ENCODE assay signal across 8 mouse cellular contexts in genomic region chr3:32509496-32510374, GRCm38 (mm10). TPM values are rescaled to one million over a fixed set of nuclear protein-coding genes. Genes with fewer than 3 reads are reported as not detected.
DNase-seq lines count a peak whose midpoint lies in the region; ATAC-seq and TF ChIP-seq lines count a peak whose summit lies in the region.

TSS of gene Zfp639 (plus strand) at chr3:32510259.

- peaks cover 9% of the 10 kb centered on the region; the same call in 1 of the 2 replicates for H3K4me1 ChIP-seq in kidney, postnatal 0 days (replicated peaks; ENCODE audit: insufficient read depth, low read length)
- peaks cover 25% of the 10 kb centered on the region for H3K4me1 ChIP-seq in limb, embryonic 13.5 days
- peaks cover 12% of the 10 kb centered on the region for H3K4me1 ChIP-seq in olfactory bulb, adult 2 months (ENCODE audit: control insufficient read depth, insufficient read depth, low read length)

- intact Hi-C loops in heart, postnatal 25 days (cut with DNase I) = loop anchor here (2.0 to 5.0 kb wide), 4 partner anchors 37 to 188 kb away; partner anchors contain the start of gene Pik3ca

- 8% methylated on average over 24 of the region's 24 CpGs for WGBS in kidney, postnatal 0 days
- WGBS in limb, embryonic 13.5 days = 8% methylated on average over 24 of the region's 24 CpGs
- WGBS in olfactory bulb, adult 2 months = 9% methylated on average over 24 of the region's 24 CpGs

- peak within 1 kb of the TSS; percentile 93 for H3K27ac ChIP-seq in kidney, postnatal 0 days
- H3K27ac ChIP-seq in limb, embryonic 13.5 days = peak within 1 kb of the TSS; percentile 44; the same call in 1 of the 2 replicates
- peak within 1 kb of the TSS; percentile 59 for H3K27ac ChIP-seq in olfactory bulb, adult 2 months (ENCODE audit: insufficient read depth, low read depth, low read length)

- peak; percentile 54 for DNase-seq in kidney, postnatal 0 days (ENCODE audit: low spot score)
- DNase-seq in kidney, postnatal 10 days = no peak
- peak; percentile 39 for DNase-seq in NIH3T3 (ENCODE audit: low read depth)
- no peak for DNase-seq in heart, postnatal 25 days (ENCODE audit: low spot score)
- no peak for DNase-seq in B cell, adult 2 months

- H3K36me3 ChIP-seq in kidney, postnatal 0 days (ENCODE audit: insufficient read depth, low read length) = no peaks in the 10 kb centered on the region
- peaks cover 8% of the 10 kb centered on the region for H3K36me3 ChIP-seq in limb, embryonic 13.5 days

- TF ChIP-seq CTCF in kidney, postnatal 0 days (IDR thresholded peaks at IDR 0.05; ENCODE audit: low read depth) = no peak
- TF ChIP-seq CTCF in olfactory bulb, adult 2 months (IDR thresholded peaks at IDR 0.05; ENCODE audit: insufficient read depth, low read depth, low read length) = no peak

- TF ChIP-seq POLR2A in olfactory bulb, adult 2 months (IDR thresholded peaks at IDR 0.05; ENCODE audit: insufficient read depth, low read depth, low read length) = no peak

- H3K27me3 ChIP-seq in kidney, postnatal 0 days (ENCODE audit: insufficient read depth, low read length) = no peaks in the 10 kb centered on the region
- no peaks in the 10 kb centered on the region for H3K27me3 ChIP-seq in limb, embryonic 13.5 days

- peak within 1 kb of the TSS; percentile 83 for H3K4me3 ChIP-seq in kidney, postnatal 0 days (replicated peaks; ENCODE audit: low read depth, low read length)
- H3K4me3 ChIP-seq in limb, embryonic 13.5 days = peak within 1 kb of the TSS; percentile 82
- H3K4me3 ChIP-seq in olfactory bulb, adult 2 months (ENCODE audit: insufficient read depth, low read depth, low read length) = peak within 1 kb of the TSS; percentile 89

- peak within 1 kb of the TSS; percentile 92 for H3K9ac ChIP-seq in kidney, postnatal 0 days (ENCODE audit: low read depth, low read length)
- peak within 1 kb of the TSS; percentile 93 for H3K9ac ChIP-seq in limb, embryonic 13.5 days

- H3K4me2 ChIP-seq in kidney, postnatal 0 days (ENCODE audit: low read length) = peak within 1 kb of the TSS; percentile 76
- H3K4me2 ChIP-seq in limb, embryonic 13.5 days (replicated peaks) = peak within 1 kb of the TSS; percentile 72

- ATAC-seq in kidney, postnatal 0 days (replicated peaks; ENCODE audit: low FRiP score, low read depth) = no peak; the same call in 1 of the 2 replicates
- peak; percentile 48; the same call in 1 of the 2 replicates for ATAC-seq in erythroid progenitor cell, adult 5-6 weeks (replicated peaks; ENCODE audit: low FRiP score, poor library complexity, severe bottlenecking)
- ATAC-seq in limb, embryonic 13.5 days (ENCODE audit: low FRiP score, low read depth) = peak; percentile 2

- no peaks in the 10 kb centered on the region for H3K9me3 ChIP-seq in kidney, postnatal 0 days (replicated peaks; ENCODE audit: low read length)
- no peaks in the 10 kb centered on the region for H3K9me3 ChIP-seq in limb, embryonic 13.5 days

RNA-seq across cellular contexts. Expression of gene Zfp639, which starts in this region (rescaled TPM):
- polyA plus RNA-seq in kidney, postnatal 0 days (2015; fragmentation: Nextera tagmentation; extraction: Ambion mirVana) = 38.6 and 41.6 TPM in 2 replicates
- total RNA-seq in erythroid progenitor cell, adult 5-6 weeks (2015; ENCODE audit: low replicate concordance) = 46.1 and 51.2 TPM in 2 replicates
- total RNA-seq in erythroid progenitor cell, adult 5-6 weeks (2017; ENCODE audit: low replicate concordance) = 12.1 and 18.3 TPM in 2 replicates
- 10 to 100 TPM; 21.0 to 21.7 TPM for total RNA-seq in heart, postnatal 25 days (2021)
- polyA plus RNA-seq in limb, embryonic 13.5 days (2015; fragmentation: Nextera tagmentation; extraction: Ambion mirVana) = 40.7 and 42.2 TPM in 2 replicates
- polyA plus RNA-seq in olfactory bulb, adult 2 months (2012; ENCODE audit: insufficient read depth, insufficient read length, low replicate concordance, missing spikeins) = not detected in 2 replicates

Comparison
In these comparisons a context has a peak if more than half of its experiments do, and no peak if none do; other contexts are left out.
1. DNase-seq: peak in kidney, postnatal 0 days (single experiment) and NIH3T3 (single experiment); none in kidney, postnatal 10 days (single experiment), heart, postnatal 25 days (single experiment) and B cell, adult 2 months (0 of 2).
2. Peak in every context shown above with its lines, with median percentiles within 50 percentile points of each other: H3K27ac ChIP-seq and H3K4me3 ChIP-seq.